Mouse (Mus musculus): ENCODE measurements around the gene Ranbp3. TPM values are rescaled to one million over a fixed set of nuclear protein-coding genes. Genes with fewer than 3 reads are reported as not detected.

The Ranbp3 gene
- total and polyA plus RNA-seq, 3 experiments: 54.7 to 142 (median 70.5) TPM

DNA sequence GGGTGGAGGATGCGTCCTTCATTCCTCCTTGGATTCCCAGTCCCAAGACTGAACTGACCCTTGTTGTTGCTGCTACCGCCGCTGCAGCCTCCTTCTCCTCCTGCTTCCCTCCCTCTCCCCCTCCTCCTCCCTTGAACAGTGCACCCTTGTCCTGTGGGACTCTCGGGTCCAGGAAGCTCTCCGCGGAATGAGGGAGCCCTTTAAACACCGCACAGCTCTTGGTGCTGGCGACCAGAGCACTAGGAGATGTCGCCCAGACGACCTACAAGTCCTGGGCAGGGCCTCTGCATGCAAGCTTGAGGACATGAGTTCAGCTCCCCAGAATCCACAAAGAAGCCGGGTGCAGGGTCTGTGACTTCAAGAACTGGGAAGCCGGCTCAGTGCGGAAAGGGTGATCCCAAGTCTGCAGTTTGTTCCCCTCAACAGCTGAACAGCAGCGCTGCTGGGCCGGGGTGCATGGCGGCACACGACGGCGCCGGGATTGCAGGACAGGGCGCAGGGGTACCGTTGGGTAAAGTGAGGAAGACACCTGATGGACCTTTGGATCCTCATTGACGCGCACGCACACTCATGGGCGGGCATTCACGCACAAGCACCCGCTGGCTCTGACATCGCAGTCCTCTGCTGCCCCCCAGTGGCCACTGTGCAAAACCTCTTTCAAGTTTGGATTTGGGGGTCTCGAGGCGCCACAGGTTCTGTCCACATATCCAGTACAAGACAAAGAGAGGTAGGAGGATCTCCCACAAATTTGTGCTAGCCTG, 4.5 kb upstream of the Ranbp3 start:
- peaks cover 42% of the 10 kb centered on the region for H3K27me3 ChIP-seq (ENCODE audit: insufficient read depth, low read length)
- ATAC-seq (ENCODE audit: extremely low read depth, insufficient number of reproducible peaks, low FRiP score, poor library complexity, severe bottlenecking) (no peak), DNase-seq (ENCODE audit: low spot score) (peak; percentile 52)
- peaks cover 40% of the 10 kb centered on the region for H3K4me1 ChIP-seq (ENCODE audit: insufficient read depth, low read depth, low read length)
- peak overlapping the region; percentile 63; the same call in 1 of the 2 replicates for H3K4me3 ChIP-seq (ENCODE audit: low read depth, low read length)
- H3K36me3 ChIP-seq (replicated peaks): no peaks in the 10 kb centered on the region
- TF ChIP-seq CTCF (IDR thresholded peaks at IDR 0.05; ENCODE audit: low read depth, low read length): peak; percentile 68
- TF ChIP-seq GATA2 (IDR thresholded peaks at IDR 0.05; ENCODE audit: borderline replicate concordance, low read depth, low read length): no peak
- no peaks in the 10 kb centered on the region for H3K9me3 ChIP-seq (replicated peaks)

GRCm38 (mm10) chr17:56669766-56670165, 3.3 kb upstream of the Ranbp3 start:
- H3K36me3 ChIP-seq (replicated peaks): peaks cover 2% of the 10 kb centered on the region
- DNase-seq (ENCODE audit: low spot score): no peak
- H3K9me3 ChIP-seq (replicated peaks): no peaks in the 10 kb centered on the region
- H3K4me1 ChIP-seq (ENCODE audit: insufficient read depth, low read depth, low read length): peaks cover 45% of the 10 kb centered on the region
- H3K4me3 ChIP-seq (ENCODE audit: low read depth, low read length): no peak overlapping the region
- peaks cover 30% of the 10 kb centered on the region for H3K27me3 ChIP-seq (ENCODE audit: insufficient read depth, low read length)
- ATAC-seq (ENCODE audit: extremely low read depth, insufficient number of reproducible peaks, low FRiP score, poor library complexity, severe bottlenecking): no peak
- TF ChIP-seq GATA2 (IDR thresholded peaks at IDR 0.05; ENCODE audit: borderline replicate concordance, low read depth, low read length) (no peak), POLR2AphosphoS5 (IDR thresholded peaks at IDR 0.05; ENCODE audit: insufficient replicate concordance, low read depth, low read length) (no peak), CTCF (IDR thresholded peaks at IDR 0.05; ENCODE audit: low read depth, low read length) (no peak), GATA1 (IDR thresholded peaks at IDR 0.05; ENCODE audit: borderline replicate concordance, low read length) (no peak), TAL1 (conservative IDR thresholded peaks at IDR 0.05; ENCODE audit: low read depth, low read length) (no peak)

- peaks cover 67% of the 10 kb centered on the region for H3K4me1 ChIP-seq (ENCODE audit: insufficient read depth, low read depth, low read length)
- peak overlapping the region; percentile 94 for H3K4me3 ChIP-seq (ENCODE audit: low read depth, low read length)
- no peak for ATAC-seq (ENCODE audit: extremely low read depth, insufficient number of reproducible peaks, low FRiP score, poor library complexity, severe bottlenecking)
- DNase-seq (ENCODE audit: low spot score): peak; percentile 31
- TF ChIP-seq TAL1 (conservative IDR thresholded peaks at IDR 0.05; ENCODE audit: low read depth, low read length) (no peak), GATA2 (IDR thresholded peaks at IDR 0.05; ENCODE audit: borderline replicate concordance, low read depth, low read length) (no peak), CTCF (IDR thresholded peaks at IDR 0.05; ENCODE audit: low read depth, low read length) (no peak), POLR2AphosphoS5 (IDR thresholded peaks at IDR 0.05; ENCODE audit: insufficient replicate concordance, low read depth, low read length) (no peak), GATA1 (IDR thresholded peaks at IDR 0.05; ENCODE audit: borderline replicate concordance, low read length) (no peak)
- peaks cover 39% of the 10 kb centered on the region for H3K36me3 ChIP-seq (replicated peaks)
- no peaks in the 10 kb centered on the region for H3K9me3 ChIP-seq (replicated peaks)
- no peaks in the 10 kb centered on the region; the same call in 1 of the 2 replicates for H3K27me3 ChIP-seq (ENCODE audit: insufficient read depth, low read length)
Observed at GRCm38 (mm10) chr17:56673647-56674416, 738 bp downstream of the Ranbp3 start.

GRCm38 (mm10) chr17:56681791-56682190, 8.7 kb downstream of the Ranbp3 start:
- DNase-seq (ENCODE audit: low spot score) (no peak), ATAC-seq (ENCODE audit: extremely low read depth, insufficient number of reproducible peaks, low FRiP score, poor library complexity, severe bottlenecking) (no peak)
- H3K4me3 ChIP-seq (ENCODE audit: low read depth, low read length): no peak overlapping the region; the same call in 1 of the 2 replicates
- peaks cover 94% of the 10 kb centered on the region for H3K4me1 ChIP-seq (ENCODE audit: insufficient read depth, low read depth, low read length)
- TF ChIP-seq POLR2AphosphoS5 (IDR thresholded peaks at IDR 0.05; ENCODE audit: insufficient replicate concordance, low read depth, low read length): no peak
- TF ChIP-seq CTCF (IDR thresholded peaks at IDR 0.05; ENCODE audit: low read depth, low read length): no peak
- no peak for TF ChIP-seq TAL1 (conservative IDR thresholded peaks at IDR 0.05; ENCODE audit: low read depth, low read length)
- TF ChIP-seq GATA2 (IDR thresholded peaks at IDR 0.05; ENCODE audit: borderline replicate concordance, low read depth, low read length): no peak
- no peak for TF ChIP-seq GATA1 (IDR thresholded peaks at IDR 0.05; ENCODE audit: borderline replicate concordance, low read length)
- H3K9me3 ChIP-seq (replicated peaks): no peaks in the 10 kb centered on the region
- H3K27me3 ChIP-seq (ENCODE audit: insufficient read depth, low read length): no peaks in the 10 kb centered on the region
- H3K36me3 ChIP-seq (replicated peaks): peaks cover 96% of the 10 kb centered on the region

- DNase-seq (ENCODE audit: low spot score) (no peak), ATAC-seq (ENCODE audit: extremely low read depth, insufficient number of reproducible peaks, low FRiP score, poor library complexity, severe bottlenecking) (peak; percentile 48)
- TF ChIP-seq CTCF (IDR thresholded peaks at IDR 0.05; ENCODE audit: low read depth, low read length) (no peak), TAL1 (conservative IDR thresholded peaks at IDR 0.05; ENCODE audit: low read depth, low read length) (peak; percentile 38; the same call in 1 of the 2 replicates)
- peaks cover 94% of the 10 kb centered on the region for H3K4me1 ChIP-seq (ENCODE audit: insufficient read depth, low read depth, low read length)
- peaks cover 95% of the 10 kb centered on the region for H3K36me3 ChIP-seq (replicated peaks)
- H3K4me3 ChIP-seq (ENCODE audit: low read depth, low read length): no peak overlapping the region; the same call in 1 of the 2 replicates
- no peaks in the 10 kb centered on the region for H3K27me3 ChIP-seq (ENCODE audit: insufficient read depth, low read length)
- H3K9me3 ChIP-seq (replicated peaks): no peaks in the 10 kb centered on the region
Observed at GRCm38 (mm10) chr17:56682880-56683279, 9.8 kb downstream of the Ranbp3 start.

DNA sequence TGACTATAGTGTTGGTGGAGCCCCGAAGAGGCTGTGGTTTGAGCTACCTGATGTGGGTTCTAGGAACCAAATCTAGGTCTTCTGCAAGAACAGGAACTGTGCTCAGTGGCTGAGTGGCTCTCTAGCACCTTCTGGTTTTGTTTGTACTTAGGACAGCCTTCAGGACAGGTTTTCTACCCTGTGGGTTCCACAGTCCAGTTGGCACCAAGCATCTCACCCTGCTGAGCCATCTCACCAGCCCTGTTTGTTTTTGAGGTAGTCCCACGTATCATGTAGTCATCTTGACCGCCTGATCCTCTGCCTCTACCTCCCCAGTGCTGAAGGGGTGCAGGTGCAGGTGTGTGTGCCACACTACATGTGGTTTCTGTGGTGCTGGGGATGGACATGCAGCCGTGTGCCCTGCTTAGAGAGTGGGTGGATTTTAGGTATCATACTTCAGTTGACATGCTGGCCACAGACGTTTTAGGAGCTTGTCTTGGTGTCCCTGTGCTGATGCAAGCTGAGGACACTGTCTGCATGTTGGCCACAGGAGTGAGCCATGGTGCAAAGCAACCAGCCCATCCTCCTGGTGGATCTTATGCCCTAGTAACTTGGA, 10.5 kb downstream of the Ranbp3 start:
- Histone ChIP-seq H3K27me3 (ENCODE audit: insufficient read depth, low read length) (no peaks in the 10 kb centered on the region), H3K9me3 (replicated peaks) (no peaks in the 10 kb centered on the region), H3K4me3 (ENCODE audit: low read depth, low read length) (no peak overlapping the region; the same call in 1 of the 2 replicates), H3K4me1 (ENCODE audit: insufficient read depth, low read depth, low read length) (peaks cover 96% of the 10 kb centered on the region), H3K36me3 (replicated peaks) (peaks cover 94% of the 10 kb centered on the region)
- ATAC-seq (ENCODE audit: extremely low read depth, insufficient number of reproducible peaks, low FRiP score, poor library complexity, severe bottlenecking): no peak
- no peak for DNase-seq (ENCODE audit: low spot score)
- TF ChIP-seq POLR2AphosphoS5 (IDR thresholded peaks at IDR 0.05; ENCODE audit: insufficient replicate concordance, low read depth, low read length): no peak
- no peak for TF ChIP-seq CTCF (IDR thresholded peaks at IDR 0.05; ENCODE audit: low read depth, low read length)
- no peak for TF ChIP-seq GATA2 (IDR thresholded peaks at IDR 0.05; ENCODE audit: borderline replicate concordance, low read depth, low read length)
- no peak for TF ChIP-seq GATA1 (IDR thresholded peaks at IDR 0.05; ENCODE audit: borderline replicate concordance, low read length)
- TF ChIP-seq TAL1 (conservative IDR thresholded peaks at IDR 0.05; ENCODE audit: low read depth, low read length): no peak

Data from G1E (cell line).